In genomic region chr10:128051589-128051988, GRCm38 (mm10) we compare ENCODE assay signal across 1 mouse cellular context.
TF ChIP-seq lines count a peak whose summit lies in the region.

No protein-coding gene starts in this region.

TF ChIP-seq in CH12.LX, 34 proteins besides CTCF, POLR2A, EP300 and RAD21 (continued from another document):
- TF ChIP-seq NELFE (IDR thresholded peaks at IDR 0.05; ENCODE audit: low read depth, low read length) (no peak), KAT2A (IDR thresholded peaks at IDR 0.05; ENCODE audit: insufficient replicate concordance, low read length) (no peak), ZNF384 (IDR thresholded peaks at IDR 0.05; ENCODE audit: low read depth, low read length) (no peak), GABPA (IDR thresholded peaks at IDR 0.05; ENCODE audit: insufficient replicate concordance, low read depth, low read length) (no peak), MXI1 (IDR thresholded peaks at IDR 0.05; ENCODE audit: low read depth, low read length) (no peak)
